21 mouse cellular contexts compared by ENCODE assay signal in the genomic region with DNA sequence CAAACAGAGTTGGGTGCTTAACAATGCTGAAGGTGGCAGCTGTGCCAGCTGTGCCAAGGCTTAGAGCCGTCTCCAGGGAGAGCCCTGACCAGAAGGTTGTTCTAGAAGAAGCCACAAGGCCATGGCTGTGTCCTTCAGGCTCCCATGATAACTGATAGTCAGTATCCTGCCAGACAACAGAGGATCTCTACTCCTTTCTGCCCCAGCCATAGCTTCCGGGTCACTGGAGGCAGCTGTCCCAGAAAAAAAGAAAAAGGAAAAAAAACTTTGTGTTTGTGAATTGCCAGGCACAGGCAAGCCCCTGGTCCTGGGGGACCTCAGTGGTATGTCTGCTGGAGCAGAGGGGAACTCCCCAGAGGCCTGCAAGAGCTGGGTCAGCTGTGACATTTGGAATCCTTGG. TPM values are rescaled to one million over a fixed set of nuclear protein-coding genes. Genes with fewer than 3 reads are reported as not detected.
DNase-seq lines count a peak whose midpoint lies in the region; ATAC-seq lines count a peak whose summit lies in the region.
"Had no signal": no experiment of that assay in that cellular context is flagged by ENCODE, and none has a peak within 500 bp of the region (broad histone marks: within the 10 kb centered on the region; RNA-seq: fewer than 3 reads in every experiment).

No protein-coding gene starts in this region.

- H3K36me3 ChIP-seq in heart, embryonic 11.5 days (ENCODE audit: control insufficient read depth, insufficient read depth, low read length): no peaks in the 10 kb centered on the region
- peaks cover 58% of the 10 kb centered on the region for H3K36me3 ChIP-seq in midbrain, embryonic 13.5 days
- H3K36me3 ChIP-seq in midbrain, embryonic 15.5 days (replicated peaks): peaks cover 4% of the 10 kb centered on the region
- H3K36me3 ChIP-seq: embryonic facial prominence, embryonic 12.5 days; heart, embryonic 13.5 days; kidney, embryonic 15.5 days; liver, embryonic 12.5 days had no signal

- intact Hi-C loops in heart, postnatal 10 days (cut with DNase I): no loop called here

- no peak overlapping the region for H3K4me2 ChIP-seq in heart, embryonic 11.5 days
- no peak overlapping the region for H3K4me2 ChIP-seq in midbrain, embryonic 13.5 days (replicated peaks)
- no peak overlapping the region for H3K4me2 ChIP-seq in midbrain, embryonic 15.5 days
- H3K4me2 ChIP-seq: embryonic facial prominence, embryonic 12.5 days; heart, embryonic 13.5 days; kidney, embryonic 15.5 days; liver, embryonic 12.5 days; lung, embryonic 14.5 days; neural tube, embryonic 12.5 days had no signal

- no peak overlapping the region for H3K27ac ChIP-seq in heart, embryonic 11.5 days (ENCODE audit: low read depth, low read length)
- H3K27ac ChIP-seq in midbrain, embryonic 13.5 days: peak overlapping the region; percentile 31; the same call in 1 of the 2 replicates
- H3K27ac ChIP-seq in midbrain, embryonic 15.5 days: no peak overlapping the region
- peak overlapping the region; percentile 39; the same call in 1 of the 2 replicates for H3K27ac ChIP-seq in brown adipose tissue, adult 24 weeks (replicated peaks; ENCODE audit: low read depth, low read length)
- H3K27ac ChIP-seq: heart, embryonic 13.5 days; kidney, embryonic 15.5 days; liver, embryonic 12.5 days; neural tube, embryonic 12.5 days had no signal

- peaks cover 2% of the 10 kb centered on the region; the same call in 1 of the 2 replicates for H3K4me1 ChIP-seq in heart, embryonic 11.5 days (ENCODE audit: control insufficient read depth, insufficient read depth, low read length)
- peaks cover 18% of the 10 kb centered on the region for H3K4me1 ChIP-seq in midbrain, embryonic 13.5 days (replicated peaks)
- H3K4me1 ChIP-seq in midbrain, embryonic 15.5 days: no peaks in the 10 kb centered on the region
- peaks cover 7% of the 10 kb centered on the region; the same call in 1 of the 2 replicates for H3K4me1 ChIP-seq in brown adipose tissue, adult 24 weeks (ENCODE audit: control insufficient read depth, insufficient read depth, insufficient read length, low read length)
- H3K4me1 ChIP-seq: liver, embryonic 12.5 days had no signal

- ATAC-seq in heart, embryonic 11.5 days (replicated peaks; ENCODE audit: insufficient number of reproducible peaks, low FRiP score, low TSS enrichment): no peak
- no peak for ATAC-seq in midbrain, embryonic 13.5 days
- no peak for ATAC-seq in midbrain, embryonic 15.5 days (replicated peaks)
- ATAC-seq: intestine, embryonic 16.5 days; liver, embryonic 12.5 days had no signal

- 72% methylated on average over 2 of the region's 2 CpGs for WGBS in heart, embryonic 11.5 days (ENCODE audit: insufficient replicate concordance)
- 81% methylated on average over 2 of the region's 2 CpGs for WGBS in midbrain, embryonic 13.5 days
- WGBS in midbrain, embryonic 15.5 days: 72% methylated on average over 2 of the region's 2 CpGs

- no peaks in the 10 kb centered on the region for H3K27me3 ChIP-seq in heart, embryonic 11.5 days (ENCODE audit: control insufficient read depth, insufficient read depth, low read length)
- no peaks in the 10 kb centered on the region for H3K27me3 ChIP-seq in midbrain, embryonic 13.5 days
- H3K27me3 ChIP-seq in midbrain, embryonic 15.5 days (replicated peaks): no peaks in the 10 kb centered on the region
- H3K27me3 ChIP-seq: embryonic facial prominence, embryonic 12.5 days; neural tube, embryonic 12.5 days had no signal

- 0 out of 2 replicates have a peak overlapping the region, but pooled peaks have one; percentile 12 for H3K9ac ChIP-seq in heart, embryonic 11.5 days (ENCODE audit: low read depth, low read length)
- no peak overlapping the region for H3K9ac ChIP-seq in midbrain, embryonic 13.5 days (replicated peaks)
- no peak overlapping the region for H3K9ac ChIP-seq in midbrain, embryonic 15.5 days
- H3K9ac ChIP-seq: embryonic facial prominence, embryonic 12.5 days; heart, embryonic 13.5 days; kidney, embryonic 15.5 days; liver, embryonic 12.5 days; lung, embryonic 14.5 days; neural tube, embryonic 12.5 days had no signal

- no peak for DNase-seq in heart, postnatal 10 days
- DNase-seq in adrenal gland, adult 8-10 months: peak; percentile 69
- no peak for DNase-seq in urinary bladder, postnatal 4 days (ENCODE audit: low spot score in 2 of 2)
- DNase-seq: cerebellum, adult 8-10 months; gastrocnemius, postnatal 14 days; lung, embryonic 14.5 days; right cerebral cortex, adult 18-20 months; thymus, postnatal 25 days had no signal

- H3K9me3 ChIP-seq in heart, embryonic 11.5 days (replicated peaks; ENCODE audit: control insufficient read depth, low read length): no peaks in the 10 kb centered on the region
- no peaks in the 10 kb centered on the region for H3K9me3 ChIP-seq in midbrain, embryonic 13.5 days
- H3K9me3 ChIP-seq in midbrain, embryonic 15.5 days: no peaks in the 10 kb centered on the region
- H3K9me3 ChIP-seq: embryonic facial prominence, embryonic 12.5 days; heart, embryonic 13.5 days; kidney, embryonic 15.5 days; liver, embryonic 12.5 days; neural tube, embryonic 12.5 days had no signal

- no peak overlapping the region for H3K4me3 ChIP-seq in heart, embryonic 11.5 days (ENCODE audit: low read depth, low read length)
- H3K4me3 ChIP-seq in midbrain, embryonic 13.5 days (replicated peaks): no peak overlapping the region
- no peak overlapping the region for H3K4me3 ChIP-seq in midbrain, embryonic 15.5 days
- H3K4me3 ChIP-seq in brown adipose tissue, adult 24 weeks (ENCODE audit: insufficient read depth, low read depth, low read length): no peak overlapping the region
- H3K4me3 ChIP-seq: embryonic facial prominence, embryonic 12.5 days; heart, embryonic 13.5 days; kidney, embryonic 15.5 days; liver, embryonic 12.5 days; neural tube, embryonic 12.5 days had no signal

RNA-seq across cellular contexts. Expression of a gene that starts 47.3 kb away (rescaled TPM):
- polyA plus RNA-seq in heart, embryonic 11.5 days (2014; fragmentation: Nextera tagmentation; extraction: Ambion mirVana): 0.29 and 0.66 TPM in 2 replicates
- under 1 TPM; 0.40 to 0.57 TPM for total RNA-seq in heart, postnatal 10 days (2021)
- 16.8 and 21.8 TPM in 2 replicates for polyA plus RNA-seq in midbrain, embryonic 13.5 days (2015; fragmentation: Nextera tagmentation; extraction: Ambion mirVana)
- polyA plus RNA-seq in midbrain, embryonic 15.5 days (2015; fragmentation: Nextera tagmentation; extraction: Ambion mirVana): 28.3 and 28.6 TPM in 2 replicates
- 1 to 10 TPM in 1 of 4 experiments, under 1 TPM in 3; 0.46 to 1.0 (median 0.77) TPM for total RNA-seq in adrenal gland, adult 8-10 months (2022)
- not detected in 2 replicates for polyA plus RNA-seq in brown adipose tissue, adult 24 weeks (2012; ENCODE audit: insufficient read depth, insufficient read length, missing spikeins)
- total RNA-seq: common myeloid progenitor, adult 5-6 weeks; hematopoietic stem cell, adult 5-6 weeks; megakaryocyte progenitor cell, adult 5-6 weeks had no signal
- polyA plus RNA-seq: liver, embryonic 12.5 days had no signal

Comparison
In these comparisons a context has a peak if more than half of its experiments do, and no peak if none do; other contexts are left out.
1. H3K27ac ChIP-seq: peak in midbrain, embryonic 13.5 days (single experiment) and brown adipose tissue, adult 24 weeks (single experiment); none in heart, embryonic 11.5 days (single experiment) and midbrain, embryonic 15.5 days (single experiment).
2. RNA of a gene that starts 47.3 kb away (polyA plus RNA-seq): 28.3 to 28.6 TPM in midbrain, embryonic 15.5 days and 16.8 to 21.8 TPM in midbrain, embryonic 13.5 days; 0.29 to 0.66 TPM in heart, embryonic 11.5 days and not detected in brown adipose tissue, adult 24 weeks; every median in the first group is over 10 times any median in the second.